Mouse (Mus musculus) heart, adult 2 months (tissue): ENCODE data around the gene Tub.

Experiments used
- CTCF ChIP-seq: fragments of 200-600 bp; IDR thresholded peaks from 2 replicates; pipeline ENCODE4 v1.8.1; 2022; ENCODE audit warnings: antibody characterized with exemption, mild to moderate bottlenecking, moderate library complexity
- EP300 ChIP-seq: fragments of 200-500 bp; IDR thresholded peaks from 2 replicates; pipeline ENCODE4 v1.6.1; 2011; ENCODE audit warnings: low read depth, low read length, control low read depth; ENCODE audit not compliant: insufficient read depth
- POLR2A ChIP-seq: fragments of 200-500 bp; IDR thresholded peaks from 2 replicates; pipeline ENCODE4 v1.6.1; 2011; ENCODE audit warnings: mild to moderate bottlenecking, low read depth, low read length, control low read depth; ENCODE audit not compliant: insufficient read depth

GRCm38 (mm10) chr7:109000315-109000954 lies 50.3 kb downstream of the Tub start:
- peak; percentile 61 for TF ChIP-seq CTCF
- no peak for TF ChIP-seq POLR2A
- TF ChIP-seq EP300: no peak
